Mouse (Mus musculus): ENCODE measurements around the gene Rpl32. TPM values are rescaled to one million over a fixed set of nuclear protein-coding genes. Genes with fewer than 3 reads are reported as not detected.
"Not testable (repeated sequence)": the region's sequence is repeated elsewhere in the genome, so short reads cannot be mapped to it uniquely, and the experiment has no call there.

The Rpl32 gene
- polyA plus RNA-seq, 1 experiment from 2014 or later: 2,428 TPM

GRCm38 (mm10) chr6:115838745-115839144 is 30.2 kb upstream of the Rpl32 start:
- Histone ChIP-seq H3K4me2 (replicated peaks) (peak overlapping the region; percentile 82), H3K9me3 (no peaks in the 10 kb centered on the region), H3K27me3 (replicated peaks) (no peaks in the 10 kb centered on the region), H3K4me3 (replicated peaks) (no peak overlapping the region; the same call in 1 of the 2 replicates), H3K4me1 (replicated peaks) (no peaks in the 10 kb centered on the region; the same call in 1 of the 2 replicates), H3K9ac (no peak overlapping the region), H3K36me3 (peaks cover 3% of the 10 kb centered on the region; the same call in 1 of the 2 replicates), H3K27ac (no peak overlapping the region)
- 62% methylated on average over 5 of the region's 5 CpGs for WGBS
- peak; percentile 28; the same call in 1 of the 2 replicates for ATAC-seq

- WGBS: 2% methylated on average over 19 of the region's 19 CpGs
- peak within 1 kb of the TSS; percentile 82 for H3K4me2 ChIP-seq (replicated peaks)
- no peaks in the 10 kb centered on the region for H3K9me3 ChIP-seq
- H3K27ac ChIP-seq: peak within 1 kb of the TSS; percentile 41; the same call in 1 of the 2 replicates
- no peaks in the 10 kb centered on the region; the same call in 1 of the 2 replicates for H3K4me1 ChIP-seq (replicated peaks)
- H3K9ac ChIP-seq: peak within 1 kb of the TSS; percentile 33; the same call in 1 of the 2 replicates
- peak; percentile 96 for ATAC-seq
- H3K4me3 ChIP-seq (replicated peaks): peak within 1 kb of the TSS; percentile 35
- H3K27me3 ChIP-seq (replicated peaks): no peaks in the 10 kb centered on the region
- H3K36me3 ChIP-seq: no peaks in the 10 kb centered on the region
Measured at GRCm38 (mm10) chr6:115838161-115838597, 29.6 kb upstream of the Rpl32 start, which contains the start of gene Efcab12. Efcab12 (minus strand) TSS chr6:115838412.

GRCm38 (mm10) chr6:115833861-115834260 is 25.3 kb upstream of the Rpl32 start:
- no peak overlapping the region for H3K27ac ChIP-seq
- H3K4me2 ChIP-seq (replicated peaks): no peak overlapping the region
- H3K36me3 ChIP-seq: no peaks in the 10 kb centered on the region
- ATAC-seq: no peak
- no peaks in the 10 kb centered on the region for H3K9me3 ChIP-seq
- H3K9ac ChIP-seq: no peak overlapping the region
- H3K27me3 ChIP-seq (replicated peaks): no peaks in the 10 kb centered on the region
- H3K4me3 ChIP-seq (replicated peaks): no peak overlapping the region
- H3K4me1 ChIP-seq (replicated peaks): no peaks in the 10 kb centered on the region; the same call in 1 of the 2 replicates

GRCm38 (mm10) chr6:115832152-115832850 is 23.8 kb upstream of the Rpl32 start:
- WGBS: 81% methylated on average over 2 of the region's 2 CpGs
- H3K36me3 ChIP-seq: no peaks in the 10 kb centered on the region

GRCm38 (mm10) chr6:115830779-115831601 is 22.4 kb upstream of the Rpl32 start:
- no peak overlapping the region for H3K9ac ChIP-seq
- H3K4me2 ChIP-seq (replicated peaks): no peak overlapping the region
- WGBS: 84% methylated on average over 6 of the region's 6 CpGs
- no peak overlapping the region for H3K4me3 ChIP-seq (replicated peaks)
- H3K9me3 ChIP-seq: no peaks in the 10 kb centered on the region
- ATAC-seq: peak; percentile 23; the same call in 1 of the 2 replicates
- no peak overlapping the region for H3K27ac ChIP-seq
- H3K36me3 ChIP-seq: no peaks in the 10 kb centered on the region
- H3K4me1 ChIP-seq (replicated peaks): no peaks in the 10 kb centered on the region
- H3K27me3 ChIP-seq (replicated peaks): no peaks in the 10 kb centered on the region

More at GRCm38 (mm10) chr6:115832152-115832850, 23.8 kb upstream of the Rpl32 start:
- Histone ChIP-seq H3K4me2 (replicated peaks) (no peak overlapping the region), H3K9me3 (no peaks in the 10 kb centered on the region), H3K27ac (no peak overlapping the region), H3K4me1 (replicated peaks) (no peaks in the 10 kb centered on the region), H3K9ac (no peak overlapping the region), H3K4me3 (replicated peaks) (no peak overlapping the region), H3K27me3 (replicated peaks) (no peaks in the 10 kb centered on the region)
- ATAC-seq: no peak

- H3K36me3 ChIP-seq; H3K9me3 ChIP-seq; H3K9ac ChIP-seq; H3K27me3 ChIP-seq (replicated peaks); H3K4me1 ChIP-seq (replicated peaks); H3K4me3 ChIP-seq (replicated peaks): not testable (repeated sequence)
- peak; percentile 99 for ATAC-seq
- WGBS: 2% methylated on average over 6 of the region's 11 CpGs
- Histone ChIP-seq H3K4me2 (replicated peaks) (peak overlapping the region; percentile 40), H3K27ac (peak overlapping the region; percentile 44; the same call in 1 of the 2 replicates)
Measured at GRCm38 (mm10) chr6:115823850-115824464, 15.4 kb upstream of the Rpl32 start.

GRCm38 (mm10) chr6:115821216-115821993 is 12.9 kb upstream of the Rpl32 start:
- no peak overlapping the region for H3K9ac ChIP-seq
- H3K4me2 ChIP-seq (replicated peaks): no peak overlapping the region
- H3K9me3 ChIP-seq: no peaks in the 10 kb centered on the region
- no peak overlapping the region for H3K27ac ChIP-seq
- no peak for ATAC-seq
- H3K27me3 ChIP-seq (replicated peaks): no peaks in the 10 kb centered on the region
- H3K36me3 ChIP-seq: no peaks in the 10 kb centered on the region
- H3K4me1 ChIP-seq (replicated peaks): no peaks in the 10 kb centered on the region
- 79% methylated on average over 8 of the region's 8 CpGs for WGBS
- no peak overlapping the region for H3K4me3 ChIP-seq (replicated peaks)

- Histone ChIP-seq H3K4me3 (replicated peaks) (no peak overlapping the region), H3K4me1 (replicated peaks) (no peaks in the 10 kb centered on the region; the same call in 1 of the 2 replicates), H3K27me3 (replicated peaks) (no peaks in the 10 kb centered on the region), H3K27ac (no peak overlapping the region), H3K9me3 (no peaks in the 10 kb centered on the region), H3K9ac (no peak overlapping the region), H3K4me2 (replicated peaks) (no peak overlapping the region), H3K36me3 (no peaks in the 10 kb centered on the region)
- WGBS: 76% methylated on average over 2 of the region's 2 CpGs
- no peak for ATAC-seq
Measured at GRCm38 (mm10) chr6:115818129-115818528, 9.6 kb upstream of the Rpl32 start.

GRCm38 (mm10) chr6:115815041-115815440 is 6.5 kb upstream of the Rpl32 start:
- Histone ChIP-seq H3K4me1 (replicated peaks) (no peaks in the 10 kb centered on the region; the same call in 1 of the 2 replicates), H3K4me2 (replicated peaks) (no peak overlapping the region), H3K4me3 (replicated peaks) (no peak overlapping the region), H3K36me3 (no peaks in the 10 kb centered on the region), H3K9ac (no peak overlapping the region), H3K9me3 (no peaks in the 10 kb centered on the region), H3K27ac (no peak overlapping the region), H3K27me3 (replicated peaks) (no peaks in the 10 kb centered on the region)
- no peak for ATAC-seq
- 90% methylated on average over 4 of the region's 4 CpGs for WGBS

- Histone ChIP-seq H3K9me3 (no peaks in the 10 kb centered on the region), H3K9ac (no peak overlapping the region), H3K4me2 (replicated peaks) (no peak overlapping the region), H3K4me1 (replicated peaks) (no peaks in the 10 kb centered on the region; the same call in 1 of the 2 replicates), H3K4me3 (replicated peaks) (no peak overlapping the region), H3K36me3 (no peaks in the 10 kb centered on the region), H3K27me3 (replicated peaks) (no peaks in the 10 kb centered on the region), H3K27ac (no peak overlapping the region)
- 38% methylated on average over 4 of the region's 4 CpGs for WGBS
- ATAC-seq: peak; percentile 63
Measured at GRCm38 (mm10) chr6:115814104-115814503, 5.6 kb upstream of the Rpl32 start.

GRCm38 (mm10) chr6:115811606-115812005 is 3.1 kb upstream of the Rpl32 start:
- Histone ChIP-seq H3K4me1 (replicated peaks) (peaks cover 8% of the 10 kb centered on the region), H3K27me3 (replicated peaks) (no peaks in the 10 kb centered on the region), H3K36me3 (peaks cover 4% of the 10 kb centered on the region; the same call in 1 of the 2 replicates), H3K27ac (no peak overlapping the region), H3K9me3 (no peaks in the 10 kb centered on the region), H3K4me3 (replicated peaks) (no peak overlapping the region), H3K9ac (no peak overlapping the region), H3K4me2 (replicated peaks) (no peak overlapping the region)
- ATAC-seq: no peak
- 65% methylated on average over 8 of the region's 8 CpGs for WGBS
